Mouse (Mus musculus): ENCODE results near the gene Cfap157.

GRCm38 (mm10) chr2:32734480-32734879 is 49.7 kb downstream of the Cfap157 start:
- TF ChIP-seq GATA1 (IDR thresholded peaks at IDR 0.05; ENCODE audit: low read length) (no peak), TAL1 (IDR thresholded peaks at IDR 0.05; ENCODE audit: low read length) (no peak)

Data from erythroblast, embryonic 14.5 days (primary cell).